Mouse (Mus musculus): ENCODE results near the gene Cd96. TPM values are rescaled to one million over a fixed set of nuclear protein-coding genes. Genes with fewer than 3 reads are reported as not detected.

Cd96 gene
- polyA plus RNA-seq, 1 experiment from 2014 or later: 0.19 TPM

- Histone ChIP-seq H3K36me3 (no peaks in the 10 kb centered on the region), H3K9me3 (no peaks in the 10 kb centered on the region), H3K4me1 (no peaks in the 10 kb centered on the region), H3K9ac (no peak overlapping the region), H3K4me2 (no peak overlapping the region), H3K4me3 (replicated peaks) (no peak overlapping the region), H3K27ac (no peak overlapping the region), H3K27me3 (replicated peaks) (no peaks in the 10 kb centered on the region)
- no peak for ATAC-seq (ENCODE audit: insufficient read depth, low FRiP score, low read depth)
- WGBS: 73% methylated on average over 4 of the region's 4 CpGs
Measured at GRCm38 (mm10) chr16:46107431-46107830, 12.6 kb downstream of the Cd96 start.

GRCm38 (mm10) chr16:46104491-46104890 lies 15.6 kb downstream of the Cd96 start:
- no peak overlapping the region for H3K9ac ChIP-seq
- ATAC-seq (ENCODE audit: insufficient read depth, low FRiP score, low read depth): no peak
- no peak overlapping the region for H3K27ac ChIP-seq
- no peaks in the 10 kb centered on the region for H3K27me3 ChIP-seq (replicated peaks)
- no peak overlapping the region for H3K4me3 ChIP-seq (replicated peaks)
- no peaks in the 10 kb centered on the region for H3K36me3 ChIP-seq
- no peaks in the 10 kb centered on the region for H3K9me3 ChIP-seq
- H3K4me2 ChIP-seq: no peak overlapping the region
- H3K4me1 ChIP-seq: no peaks in the 10 kb centered on the region
- 77% methylated on average over 9 of the region's 9 CpGs for WGBS

GRCm38 (mm10) chr16:46101748-46102147 lies 18.3 kb downstream of the Cd96 start:
- Histone ChIP-seq H3K27me3 (replicated peaks) (no peaks in the 10 kb centered on the region), H3K4me3 (replicated peaks) (no peak overlapping the region), H3K4me1 (no peaks in the 10 kb centered on the region), H3K36me3 (no peaks in the 10 kb centered on the region), H3K27ac (no peak overlapping the region), H3K4me2 (no peak overlapping the region), H3K9me3 (no peaks in the 10 kb centered on the region), H3K9ac (no peak overlapping the region)
- WGBS: 49% methylated on average over 2 of the region's 2 CpGs
- ATAC-seq (ENCODE audit: insufficient read depth, low FRiP score, low read depth): no peak

- no peak overlapping the region for H3K4me2 ChIP-seq
- 52% methylated on average over 2 of the region's 2 CpGs for WGBS
- no peaks in the 10 kb centered on the region for H3K9me3 ChIP-seq
- no peak for ATAC-seq (ENCODE audit: insufficient read depth, low FRiP score, low read depth)
- no peak overlapping the region for H3K27ac ChIP-seq
- H3K9ac ChIP-seq: no peak overlapping the region
- no peaks in the 10 kb centered on the region for H3K4me1 ChIP-seq
- no peak overlapping the region for H3K4me3 ChIP-seq (replicated peaks)
- no peaks in the 10 kb centered on the region for H3K36me3 ChIP-seq
- H3K27me3 ChIP-seq (replicated peaks): no peaks in the 10 kb centered on the region
Measured at GRCm38 (mm10) chr16:46100286-46100685, 19.8 kb downstream of the Cd96 start.

- WGBS: 53% methylated on average over 9 of the region's 9 CpGs
- no peak for ATAC-seq (ENCODE audit: insufficient read depth, low FRiP score, low read depth)
Measured at GRCm38 (mm10) chr16:46097421-46097820, 22.6 kb downstream of the Cd96 start.

GRCm38 (mm10) chr16:46094478-46094877 lies 25.6 kb downstream of the Cd96 start:
- no peaks in the 10 kb centered on the region for H3K4me1 ChIP-seq
- no peak overlapping the region for H3K4me2 ChIP-seq
- H3K36me3 ChIP-seq: no peaks in the 10 kb centered on the region
- no peak overlapping the region for H3K9ac ChIP-seq
- no peaks in the 10 kb centered on the region for H3K9me3 ChIP-seq
- H3K4me3 ChIP-seq (replicated peaks): no peak overlapping the region
- H3K27ac ChIP-seq: no peak overlapping the region
- 65% methylated on average over 2 of the region's 2 CpGs for WGBS
- no peak for ATAC-seq (ENCODE audit: insufficient read depth, low FRiP score, low read depth)
- no peaks in the 10 kb centered on the region for H3K27me3 ChIP-seq (replicated peaks)

More at GRCm38 (mm10) chr16:46097421-46097820, 22.6 kb downstream of the Cd96 start:
- Histone ChIP-seq H3K36me3 (no peaks in the 10 kb centered on the region), H3K4me1 (no peaks in the 10 kb centered on the region), H3K4me3 (replicated peaks) (no peak overlapping the region), H3K27ac (no peak overlapping the region), H3K9me3 (no peaks in the 10 kb centered on the region), H3K4me2 (no peak overlapping the region), H3K27me3 (replicated peaks) (no peaks in the 10 kb centered on the region), H3K9ac (no peak overlapping the region)

- no peak overlapping the region for H3K4me2 ChIP-seq
- H3K4me1 ChIP-seq: no peaks in the 10 kb centered on the region
Measured at GRCm38 (mm10) chr16:46092935-46093334, 27.1 kb downstream of the Cd96 start.

GRCm38 (mm10) chr16:46086874-46087473 lies 33.1 kb downstream of the Cd96 start:
- Histone ChIP-seq H3K4me2 (no peak overlapping the region), H3K4me3 (replicated peaks) (no peak overlapping the region), H3K4me1 (no peaks in the 10 kb centered on the region), H3K27me3 (replicated peaks) (no peaks in the 10 kb centered on the region), H3K36me3 (no peaks in the 10 kb centered on the region), H3K9me3 (no peaks in the 10 kb centered on the region), H3K9ac (no peak overlapping the region), H3K27ac (no peak overlapping the region)
- ATAC-seq (ENCODE audit: insufficient read depth, low FRiP score, low read depth): no peak
- 66% methylated on average over 5 of the region's 5 CpGs for WGBS

More at GRCm38 (mm10) chr16:46092935-46093334, 27.1 kb downstream of the Cd96 start:
- no peak overlapping the region for H3K4me3 ChIP-seq (replicated peaks)
- no peak for ATAC-seq (ENCODE audit: insufficient read depth, low FRiP score, low read depth)
- no peaks in the 10 kb centered on the region for H3K27me3 ChIP-seq (replicated peaks)
- H3K9ac ChIP-seq: no peak overlapping the region
- WGBS: 92% methylated on average over 2 of the region's 2 CpGs
- H3K36me3 ChIP-seq: no peaks in the 10 kb centered on the region
- H3K27ac ChIP-seq: no peak overlapping the region
- H3K9me3 ChIP-seq: no peaks in the 10 kb centered on the region

GRCm38 (mm10) chr16:46068000-46068399 lies 52.1 kb downstream of the Cd96 start:
- Histone ChIP-seq H3K4me2 (no peak overlapping the region), H3K4me1 (no peaks in the 10 kb centered on the region), H3K9ac (no peak overlapping the region), H3K27ac (no peak overlapping the region), H3K9me3 (no peaks in the 10 kb centered on the region), H3K36me3 (no peaks in the 10 kb centered on the region), H3K27me3 (replicated peaks) (no peaks in the 10 kb centered on the region), H3K4me3 (replicated peaks) (no peak overlapping the region)
- 62% methylated on average over 3 of the region's 3 CpGs for WGBS
- ATAC-seq (ENCODE audit: insufficient read depth, low FRiP score, low read depth): no peak

- H3K4me2 ChIP-seq: no peak overlapping the region
Measured at GRCm38 (mm10) chr16:46063278-46063677, 56.8 kb downstream of the Cd96 start.

GRCm38 (mm10) chr16:46046906-46047305 lies 73.1 kb downstream of the Cd96 start:
- Histone ChIP-seq H3K27me3 (replicated peaks) (no peaks in the 10 kb centered on the region), H3K27ac (no peak overlapping the region), H3K9ac (no peak overlapping the region), H3K4me2 (no peak overlapping the region), H3K9me3 (no peaks in the 10 kb centered on the region), H3K36me3 (no peaks in the 10 kb centered on the region), H3K4me1 (no peaks in the 10 kb centered on the region), H3K4me3 (replicated peaks) (no peak overlapping the region)
- no peak for ATAC-seq (ENCODE audit: insufficient read depth, low FRiP score, low read depth)
- 80% methylated on average over 2 of the region's 2 CpGs for WGBS

More at GRCm38 (mm10) chr16:46063278-46063677, 56.8 kb downstream of the Cd96 start:
- Histone ChIP-seq H3K27me3 (replicated peaks) (no peaks in the 10 kb centered on the region), H3K4me3 (replicated peaks) (no peak overlapping the region), H3K9ac (no peak overlapping the region), H3K4me1 (no peaks in the 10 kb centered on the region), H3K27ac (no peak overlapping the region), H3K36me3 (no peaks in the 10 kb centered on the region), H3K9me3 (no peaks in the 10 kb centered on the region)
- no peak for ATAC-seq (ENCODE audit: insufficient read depth, low FRiP score, low read depth)
- WGBS: 78% methylated on average over 5 of the region's 5 CpGs

GRCm38 (mm10) chr16:46036261-46036660 lies 83.8 kb downstream of the Cd96 start:
- WGBS: 43% methylated on average over 2 of the region's 2 CpGs
- no peak overlapping the region for H3K27ac ChIP-seq
- H3K9me3 ChIP-seq: no peaks in the 10 kb centered on the region
- H3K9ac ChIP-seq: no peak overlapping the region
- no peak overlapping the region for H3K4me2 ChIP-seq
- H3K36me3 ChIP-seq: no peaks in the 10 kb centered on the region
- H3K4me1 ChIP-seq: no peaks in the 10 kb centered on the region
- H3K27me3 ChIP-seq (replicated peaks): no peaks in the 10 kb centered on the region
- no peak overlapping the region for H3K4me3 ChIP-seq (replicated peaks)
- no peak for ATAC-seq (ENCODE audit: insufficient read depth, low FRiP score, low read depth)

GRCm38 (mm10) chr16:46033896-46034295 lies 86.2 kb downstream of the Cd96 start:
- WGBS: 73% methylated on average over 9 of the region's 9 CpGs
- H3K36me3 ChIP-seq: no peaks in the 10 kb centered on the region
- no peak overlapping the region for H3K9ac ChIP-seq
- no peak overlapping the region for H3K27ac ChIP-seq
- no peak for ATAC-seq (ENCODE audit: insufficient read depth, low FRiP score, low read depth)
- no peak overlapping the region for H3K4me3 ChIP-seq (replicated peaks)
- H3K4me2 ChIP-seq: no peak overlapping the region
- no peaks in the 10 kb centered on the region for H3K27me3 ChIP-seq (replicated peaks)
- H3K9me3 ChIP-seq: no peaks in the 10 kb centered on the region
- no peaks in the 10 kb centered on the region for H3K4me1 ChIP-seq
